Mouse (Mus musculus) CH12.LX (cell line): Measurements from ENCODE around the gene E130309D02Rik. TPM values are rescaled to one million over a fixed set of nuclear protein-coding genes. Genes with fewer than 3 reads are reported as not detected.

Source experiments
- DNase-seq: peaks from one replicate; pipeline ENCODE4 v3.0.0-alpha.2; 2013; ENCODE audit errors: extremely low read depth
- H3K27ac ChIP-seq: 2 replicates; pipeline ENCODE4 v1.5.1; 2012; ENCODE audit warnings: low read depth, mild to moderate bottlenecking, control low read depth, moderate library complexity; ENCODE audit not compliant: insufficient read depth
- H3K27me3 ChIP-seq: replicated peaks from 2 replicates; pipeline ENCODE3; 2012; ENCODE audit warnings: inconsistent platforms
- H3K36me3 ChIP-seq, 2 experiments: replicated peaks in 1 of 2; 2 replicates each; pipeline versions ENCODE3 to v1.6.1; 2012; ENCODE audit warnings: inconsistent platforms in 1 of 2, low read length in 1 of 2, mild to moderate bottlenecking in 1 of 2, mixed read lengths in 1 of 2, moderate library complexity in 1 of 2; ENCODE audit not compliant: control insufficient read depth in 1 of 2, insufficient read depth in 1 of 2
- H3K4me1 ChIP-seq, 2 experiments: 2 replicates each; pipeline ENCODE4 v1.6.1; 2012; ENCODE audit warnings: inconsistent platforms in 1 of 2, moderate library complexity in 1 of 2; ENCODE audit not compliant: insufficient read depth in 2 of 2, control insufficient read depth in 1 of 2
- H3K4me2 ChIP-seq: 2 replicates; pipeline ENCODE4 v1.6.1; 2012; ENCODE audit warnings: low read depth, mild to moderate bottlenecking, control low read depth; ENCODE audit not compliant: poor library complexity, insufficient read depth, severe bottlenecking
- H3K4me3 ChIP-seq, 3 experiments: fragments of 150-350 bp in 1 of 3; sonication (generic) in 1 of 3; replicated peaks in 1 of 3; 2 replicates each; pipeline versions ENCODE3 to v1.5.1; 2011 to 2012; ENCODE audit warnings: low read depth in 2 of 3, low read length in 2 of 3, mild to moderate bottlenecking in 2 of 3, moderate library complexity in 2 of 3, control low read depth in 1 of 3, improper control_type of control experiment in 1 of 3, inconsistent platforms in 1 of 3, mixed read lengths in 1 of 3; ENCODE audit not compliant: poor library complexity in 1 of 3
- H3K79me2 ChIP-seq: replicated peaks from 2 replicates; pipeline ENCODE4 v1.6.1; 2012; ENCODE audit warnings: mild to moderate bottlenecking, moderate library complexity; ENCODE audit not compliant: control insufficient read depth, poor library complexity, insufficient read depth, severe bottlenecking; ENCODE audit errors: extremely low read depth
- H3K9ac ChIP-seq: 2 replicates; pipeline ENCODE4 v1.6.1; 2012; ENCODE audit warnings: low read depth, mild to moderate bottlenecking, control low read depth, moderate library complexity; ENCODE audit not compliant: insufficient read depth
- H3K9me3 ChIP-seq: replicated peaks from 2 replicates; pipeline ENCODE3; 2012; ENCODE audit warnings: low read length, inconsistent platforms, mixed read lengths
- BHLHE40 ChIP-seq: IDR thresholded peaks from 2 replicates; pipeline ENCODE4 v1.6.1; 2011; ENCODE audit warnings: mild to moderate bottlenecking, low read depth, low read length, improper control_type of control experiment
- E2F4 ChIP-seq: IDR thresholded peaks from 2 replicates; pipeline ENCODE4 v1.6.1; 2011; ENCODE audit warnings: low read depth, low read length, improper control_type of control experiment; ENCODE audit not compliant: insufficient replicate concordance
- ETS1 ChIP-seq: conservative IDR thresholded peaks from 2 replicates; pipeline ENCODE4 v1.6.1; 2012; ENCODE audit warnings: low read depth, mild to moderate bottlenecking, inconsistent platforms, low read length, improper control_type of control experiment, moderate library complexity
- GABPA ChIP-seq: IDR thresholded peaks from 2 replicates; pipeline ENCODE4 v1.6.1; 2012; ENCODE audit warnings: low read depth, low read length, improper control_type of control experiment, inconsistent platforms; ENCODE audit not compliant: insufficient replicate concordance
- JUN ChIP-seq: IDR thresholded peaks from 2 replicates; pipeline ENCODE4 v1.6.1; 2011; ENCODE audit warnings: low read depth, mild to moderate bottlenecking, low read length, improper control_type of control experiment, moderate library complexity; ENCODE audit not compliant: insufficient read depth
- KAT2A ChIP-seq: IDR thresholded peaks from 2 replicates; pipeline ENCODE4 v1.6.1; 2012; ENCODE audit warnings: low read length, improper control_type of control experiment, inconsistent platforms; ENCODE audit not compliant: insufficient replicate concordance
- MAX ChIP-seq: IDR thresholded peaks from 2 replicates; pipeline ENCODE4 v1.6.1; 2011; ENCODE audit warnings: low read length, improper control_type of control experiment
- MAZ ChIP-seq: IDR thresholded peaks from 2 replicates; pipeline ENCODE4 v1.6.1; 2012; ENCODE audit warnings: low read depth, mild to moderate bottlenecking, inconsistent platforms, low read length, improper control_type of control experiment, moderate library complexity
- MEF2A ChIP-seq: IDR thresholded peaks from 2 replicates; pipeline ENCODE4 v1.6.1; 2014; ENCODE audit warnings: low read depth, mild to moderate bottlenecking, inconsistent platforms, low read length, improper control_type of control experiment, borderline replicate concordance
- MYC ChIP-seq: IDR thresholded peaks from 2 replicates; pipeline ENCODE4 v1.6.1; 2011; ENCODE audit warnings: low read depth, mild to moderate bottlenecking, improper control_type of control experiment, low read length
- RAD21 ChIP-seq: IDR thresholded peaks from 2 replicates; pipeline ENCODE4 v1.6.1; 2011; ENCODE audit warnings: low read depth, mild to moderate bottlenecking, low read length, improper control_type of control experiment, moderate library complexity
- SIN3A ChIP-seq: IDR thresholded peaks from 2 replicates; pipeline ENCODE4 v1.6.1; 2012; ENCODE audit warnings: low read length, improper control_type of control experiment, inconsistent platforms
- SMC3 ChIP-seq: IDR thresholded peaks from 2 replicates; pipeline ENCODE4 v1.6.1; 2011; ENCODE audit warnings: low read depth, low read length, improper control_type of control experiment
- TBP ChIP-seq: conservative IDR thresholded peaks from 2 replicates; pipeline ENCODE4 v1.6.1; 2011; ENCODE audit warnings: low read depth, low read length, improper control_type of control experiment
- TCF12 ChIP-seq: IDR thresholded peaks from 2 replicates; pipeline ENCODE4 v1.6.1; 2014; ENCODE audit warnings: low read depth, mild to moderate bottlenecking, inconsistent platforms, low read length, improper control_type of control experiment
- UBTF ChIP-seq: IDR thresholded peaks from 2 replicates; pipeline ENCODE4 v1.6.1; 2012; ENCODE audit warnings: low read depth, mild to moderate bottlenecking, inconsistent platforms, low read length, improper control_type of control experiment, moderate library complexity
- USF1 ChIP-seq: IDR thresholded peaks from 2 replicates; pipeline ENCODE4 v1.6.1; 2014; ENCODE audit warnings: low read depth, mild to moderate bottlenecking, inconsistent platforms, low read length, improper control_type of control experiment
- USF2 ChIP-seq: conservative IDR thresholded peaks from 2 replicates; pipeline ENCODE4 v1.6.1; 2011; ENCODE audit warnings: low read depth, low read length, improper control_type of control experiment
- ZC3H11A ChIP-seq: IDR thresholded peaks from 2 replicates; pipeline ENCODE4 v1.6.1; 2012; ENCODE audit warnings: low read depth, mild to moderate bottlenecking, inconsistent platforms, low read length, improper control_type of control experiment
- ZKSCAN1 ChIP-seq: IDR thresholded peaks from 2 replicates; pipeline ENCODE4 v1.6.1; 2012; ENCODE audit warnings: low read depth, inconsistent platforms, low read length, improper control_type of control experiment, borderline replicate concordance
- ZMIZ1 ChIP-seq: IDR thresholded peaks from 2 replicates; pipeline ENCODE4 v1.6.1; 2012; ENCODE audit warnings: low read depth, mild to moderate bottlenecking, inconsistent platforms, low read length, improper control_type of control experiment
- dilution Hi-C: fragments of 300-500 bp; cut with MboI; formaldehyde crosslinking; loops from 2 replicates; pipeline ENCODE4 v1.14.3; 2020; ENCODE audit warnings: low sequenced_read_pairs; ENCODE audit not compliant: extremely low pct_unique_long_range_greater_than_20kb, extremely low pct_ligation_motif_present
- in situ Hi-C: fragments of 300-500 bp; cut with MboI; formaldehyde crosslinking; loops from 3 replicates; pipeline ENCODE4 v1.14.3; 2019; ENCODE audit warnings: low sequenced_read_pairs, low pct_ligation_motif_present, low pct_unique_long_range_greater_than_20kb, mixed read lengths
- polyA plus RNA-seq: library from polyadenylated mRNA; unstranded; fragments of >175 nt; gene quantifications from 2 replicates; pipeline ENCODE4 v1.2.1, GENCODE M21; 2012; ENCODE audit warnings: low read depth; ENCODE audit not compliant: insufficient read length
- total RNA-seq, 2 experiments: library from RNA; depleted of rRNA; stranded (reverse); fragments of 300-350 nt in 1 of 2; fragments of >200 nt in 1 of 2; gene quantifications; 2 replicates each; pipeline ENCODE4 v1.2.3; 2012 to 2014

E130309D02Rik gene
- total and polyA plus RNA-seq, 3 experiments: 23.7 to 63.7 (median 32.7) TPM

DNA sequence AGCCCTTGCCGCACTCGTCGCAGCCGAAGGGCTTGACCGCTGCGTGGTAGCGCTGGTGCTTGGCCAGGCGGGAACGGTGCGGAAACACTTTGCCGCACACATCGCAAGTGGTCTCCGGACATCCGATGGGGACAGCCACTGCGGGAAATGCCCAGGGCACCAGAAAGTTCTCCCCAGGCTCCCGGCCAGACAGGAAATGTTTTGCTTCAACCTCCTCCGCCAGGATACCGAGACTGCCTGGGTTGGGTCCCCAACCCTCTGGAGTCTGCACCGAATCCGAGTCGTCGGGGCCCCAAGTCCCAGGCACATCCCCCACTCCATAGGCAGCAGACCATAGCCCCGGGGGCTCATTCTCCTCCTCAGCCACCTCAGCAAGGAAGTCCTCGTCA, 60.0 kb downstream of the E130309D02Rik start:
- Histone ChIP-seq H3K79me2 (no peaks in the 10 kb centered on the region), H3K4me2 (no peak overlapping the region), H3K4me1 (no peaks in the 10 kb centered on the region), H3K27ac (no peak overlapping the region), H3K9me3 (peaks cover 35% of the 10 kb centered on the region), H3K4me3 (no peak overlapping the region), H3K9ac (no peak overlapping the region), H3K27me3 (no peaks in the 10 kb centered on the region), H3K36me3 (peaks cover 29 to 80% of the 10 kb centered on the region in 2 experiments)
- no peak for TF ChIP-seq E2F4
- no peak for TF ChIP-seq ZKSCAN1
- no peak for TF ChIP-seq RAD21
- no peak for TF ChIP-seq TCF12
- in situ Hi-C loops: no loop called here
- DNase-seq: no peak
- dilution Hi-C loops: no loop called here

DNA sequence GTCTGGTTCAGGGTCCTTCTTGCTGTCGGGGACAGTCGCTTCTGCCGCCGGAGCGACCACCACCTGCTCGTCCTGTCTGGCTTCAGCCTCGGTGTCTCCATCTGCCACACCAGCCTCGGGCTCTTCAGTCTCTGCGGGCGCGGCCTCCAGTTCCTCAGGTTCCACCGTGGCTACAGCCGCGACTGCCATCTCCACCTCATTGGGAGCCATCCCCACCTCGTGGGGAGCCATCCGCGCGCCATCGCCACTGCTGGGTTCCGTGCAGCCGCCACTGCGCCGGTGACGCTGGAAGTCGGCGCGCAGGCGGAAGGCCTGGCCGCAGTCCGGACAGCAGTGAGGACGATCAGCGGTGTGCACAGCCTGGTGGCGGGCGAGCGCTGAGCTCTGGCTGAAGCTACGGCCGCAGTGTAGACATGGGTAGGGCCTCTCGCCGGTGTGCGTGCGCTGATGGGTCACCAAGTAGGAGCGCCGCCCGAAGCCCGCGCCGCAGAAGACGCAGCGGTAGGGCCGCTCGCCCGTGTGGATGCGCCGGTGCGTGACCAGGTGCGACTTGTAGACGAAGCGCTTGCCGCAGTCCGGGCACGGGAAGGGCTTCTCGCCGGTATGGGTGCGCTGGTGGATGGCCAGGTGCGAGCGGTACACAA, 60.6 kb downstream of the E130309D02Rik start:
- dilution Hi-C loops (no loop called here), in situ Hi-C loops (no loop called here)
- H3K79me2 ChIP-seq: no peaks in the 10 kb centered on the region
- no peak overlapping the region for H3K4me2 ChIP-seq
- H3K4me1 ChIP-seq: peaks cover 0 to 2% of the 10 kb centered on the region in 2 experiments; a peak in 1 of 4 replicates
- peaks cover 31 to 78% of the 10 kb centered on the region in 2 experiments for H3K36me3 ChIP-seq
- peak overlapping the region in 1 of 3 experiments; percentile 6 for H3K4me3 ChIP-seq
- no peak overlapping the region for H3K9ac ChIP-seq
- H3K27ac ChIP-seq: no peak overlapping the region
- peaks cover 35% of the 10 kb centered on the region for H3K9me3 ChIP-seq
- H3K27me3 ChIP-seq: no peaks in the 10 kb centered on the region
- no peak for DNase-seq
- TF ChIP-seq USF2 (no peak), TBP (no peak), MAZ (no peak), TCF12 (no peak), KAT2A (no peak), GABPA (no peak), BHLHE40 (no peak), JUN (no peak), USF1 (no peak), MYC (no peak), MAX (no peak), SIN3A (no peak), UBTF (no peak), ZMIZ1 (no peak), MEF2A (no peak), ETS1 (no peak), SMC3 (no peak), ZC3H11A (no peak)
